Mouse (Mus musculus) lung, postnatal 14 days (tissue): ENCODE measurements around the gene Sugp2.
A peak's percentile ranks its signal among the peaks of the same experiment; 100 is the strongest.

ENCODE experiments used
- DNase-seq: peaks from one replicate; pipeline ENCODE4 v3.0.0; 2021

Sugp2 gene

DNA sequence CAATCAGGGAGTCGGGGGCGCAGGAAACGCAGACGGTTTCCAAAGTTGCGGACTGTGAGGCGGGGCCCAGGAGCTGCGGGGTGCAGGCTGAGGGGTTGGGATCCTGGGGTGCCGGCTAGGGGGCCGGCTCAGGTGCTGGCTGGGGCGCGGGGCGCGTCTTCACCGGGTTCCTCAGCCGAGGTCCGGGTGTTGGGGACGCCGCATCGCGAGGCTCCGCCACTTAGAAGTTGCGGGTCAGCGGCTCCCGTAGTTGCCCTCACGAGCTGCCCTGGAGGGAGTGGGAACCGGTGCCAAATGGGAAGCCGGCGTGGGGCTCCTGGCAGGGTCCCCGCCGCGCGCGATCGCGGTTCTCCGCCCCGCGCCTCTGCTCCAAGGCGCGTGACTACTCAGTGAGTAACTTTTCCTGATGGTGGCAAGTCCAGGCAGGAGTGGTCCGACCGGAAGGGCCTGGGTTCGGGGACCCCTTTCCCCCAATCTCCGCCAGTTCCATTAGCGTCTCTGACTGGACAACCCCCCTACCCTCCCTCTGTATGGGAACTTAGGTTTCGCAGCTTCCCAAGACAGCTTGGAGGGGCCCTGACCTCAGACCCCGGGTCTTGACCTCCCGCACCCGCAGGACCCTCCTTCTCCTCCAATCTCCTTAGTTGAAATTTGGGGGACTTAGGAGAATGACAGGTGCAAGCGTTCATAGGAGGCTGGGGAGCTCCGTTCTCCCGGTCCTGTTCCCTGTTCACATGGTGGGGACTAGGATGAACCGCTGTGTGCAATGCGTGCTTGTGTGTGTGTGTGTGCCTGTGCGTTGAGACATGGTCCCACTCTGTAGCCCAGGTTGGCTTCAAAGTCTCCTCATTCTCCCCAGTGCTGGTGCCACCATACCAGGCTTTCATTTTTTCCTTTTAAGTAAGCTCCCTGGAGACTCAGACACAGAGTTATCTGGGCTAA, 49.4 kb downstream of the Sugp2 start:
- peak; percentile 41 for DNase-seq

DNA sequence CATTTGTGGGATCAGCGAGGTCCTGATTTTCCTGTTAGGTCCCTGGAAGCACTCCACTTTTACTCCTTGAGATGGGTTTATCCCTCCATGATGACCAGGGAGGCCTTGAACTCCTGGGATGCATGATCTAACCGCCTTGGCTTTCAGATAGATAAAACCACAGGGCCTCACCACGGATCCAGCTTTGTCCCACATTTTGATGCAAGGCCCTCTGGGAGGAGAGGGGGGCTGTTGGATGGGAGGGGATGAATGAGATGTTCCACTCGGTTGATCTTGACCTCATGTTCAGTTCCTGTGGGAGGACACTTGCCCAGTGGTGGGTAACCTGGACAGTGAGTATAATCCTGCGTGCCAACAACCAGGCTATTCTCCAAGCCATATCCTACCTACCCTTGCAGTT, 50.4 kb downstream of the Sugp2 start:
- DNase-seq, result no peak

DNA sequence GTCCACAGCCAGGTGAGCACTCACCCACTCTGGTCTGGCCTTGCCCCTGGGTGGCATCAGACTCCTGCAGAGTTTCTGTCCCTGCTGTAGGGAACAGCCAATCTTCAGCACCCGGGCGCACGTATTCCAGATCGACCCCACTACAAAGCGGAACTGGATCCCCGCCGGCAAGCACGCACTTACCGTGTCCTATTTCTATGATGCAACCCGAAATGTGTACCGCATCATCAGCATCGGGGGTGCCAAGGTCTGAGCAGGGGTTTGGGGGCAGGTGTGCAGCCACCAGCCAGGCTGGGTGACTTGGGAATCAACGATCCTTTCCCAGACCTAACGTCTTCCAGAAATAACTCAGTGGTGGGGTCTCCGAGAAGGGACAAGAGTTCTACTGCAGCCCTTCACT, 51.3 kb downstream of the Sugp2 start:
- DNase-seq, result no peak

DNA sequence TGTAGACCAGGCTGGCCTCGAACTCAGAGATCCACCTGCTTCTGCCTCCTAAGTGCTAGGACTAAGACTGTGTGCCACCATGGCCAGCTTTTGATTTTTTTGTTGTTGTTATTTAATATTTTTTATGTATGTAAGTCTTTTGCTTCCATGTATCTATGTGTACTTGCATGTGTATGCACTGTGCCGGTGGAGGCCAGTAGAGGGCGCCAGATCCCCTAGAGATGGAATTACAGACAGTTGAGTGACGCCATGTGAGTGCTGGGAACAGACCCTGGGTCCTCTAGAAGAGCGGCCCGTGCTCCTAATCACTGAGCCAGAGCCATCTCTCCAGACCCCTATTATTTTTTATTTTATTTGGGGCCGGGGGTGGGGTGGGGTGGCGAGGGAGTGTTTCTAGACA, 52.7 kb downstream of the Sugp2 start:
- no peak for DNase-seq

DNA sequence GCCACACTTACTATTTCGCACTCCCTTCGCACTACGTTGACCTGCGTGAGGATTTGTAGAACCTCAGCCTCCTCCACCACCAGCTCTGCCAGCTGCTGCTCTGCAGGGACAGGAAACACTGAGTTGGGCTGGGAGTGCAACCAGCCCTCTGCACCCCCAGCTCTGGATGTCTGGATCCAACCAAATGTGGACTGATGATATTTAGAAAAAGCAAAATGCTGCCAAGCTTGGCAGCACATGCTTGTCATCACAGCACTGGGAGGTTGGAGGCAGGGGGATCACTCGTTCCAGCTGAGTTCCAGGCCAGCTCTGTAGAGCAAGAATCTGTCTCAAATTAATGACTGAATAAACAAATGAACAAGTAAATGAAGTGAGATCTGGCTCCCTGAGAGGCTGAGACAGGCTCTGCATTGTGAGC, 60.0 kb downstream of the Sugp2 start:
- DNase-seq, result peak; percentile 54

DNA sequence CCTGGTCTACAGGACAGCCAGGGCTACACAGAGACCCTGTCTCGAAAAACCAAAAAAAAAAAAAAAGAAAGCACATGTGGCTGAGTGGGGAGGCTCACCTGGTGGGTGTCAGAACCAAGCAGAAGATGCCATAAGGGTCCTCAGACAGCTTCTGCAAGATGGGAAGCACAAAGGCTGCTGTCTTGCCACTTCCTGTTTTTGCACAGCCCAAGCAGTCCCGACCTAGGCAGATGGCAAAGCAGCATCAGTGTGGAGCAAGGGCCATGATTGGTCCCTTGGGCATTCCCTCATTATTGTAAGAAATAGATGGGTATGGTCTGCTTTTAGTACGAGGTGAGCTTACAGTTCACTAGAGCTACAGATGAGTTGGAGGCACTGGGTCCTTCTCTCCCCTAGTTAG, 66.9 kb downstream of the Sugp2 start:
- DNase-seq, result no peak

DNA sequence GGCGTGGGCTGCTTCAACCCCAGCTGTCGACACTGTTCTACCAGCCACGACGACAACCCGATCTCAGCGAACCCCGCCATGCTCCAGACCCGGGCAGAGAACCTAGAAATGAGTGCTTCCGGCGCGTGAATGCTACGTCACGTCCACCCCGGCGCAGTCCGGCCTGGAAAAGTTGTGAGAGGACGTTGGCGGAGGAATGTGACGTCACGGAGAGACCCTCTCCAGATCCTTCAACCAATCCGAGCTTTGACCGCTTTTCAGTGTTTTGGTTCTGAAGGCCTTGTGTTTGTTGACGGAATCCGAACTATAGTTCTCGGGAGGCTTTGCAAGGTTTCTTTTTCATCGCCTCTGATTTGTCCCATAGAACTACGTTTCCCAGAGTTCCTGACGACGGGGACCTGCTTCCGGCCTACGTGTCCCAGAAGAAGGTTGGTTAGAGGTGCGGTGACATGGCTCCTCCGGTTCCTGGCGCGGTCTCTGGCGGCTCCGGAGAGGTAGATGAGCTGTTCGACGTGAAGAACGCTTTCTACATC, 68.4 kb downstream of the Sugp2 start, which contains the start of the genes Ddx49 and Cope:
TSS of gene Ddx49 (minus strand) at position 132 of the 533 bp plus-strand sequence.
TSS of gene Cope (plus strand) at position 161 of the 533 bp plus-strand sequence.
- peak; percentile 93 for DNase-seq

DNA sequence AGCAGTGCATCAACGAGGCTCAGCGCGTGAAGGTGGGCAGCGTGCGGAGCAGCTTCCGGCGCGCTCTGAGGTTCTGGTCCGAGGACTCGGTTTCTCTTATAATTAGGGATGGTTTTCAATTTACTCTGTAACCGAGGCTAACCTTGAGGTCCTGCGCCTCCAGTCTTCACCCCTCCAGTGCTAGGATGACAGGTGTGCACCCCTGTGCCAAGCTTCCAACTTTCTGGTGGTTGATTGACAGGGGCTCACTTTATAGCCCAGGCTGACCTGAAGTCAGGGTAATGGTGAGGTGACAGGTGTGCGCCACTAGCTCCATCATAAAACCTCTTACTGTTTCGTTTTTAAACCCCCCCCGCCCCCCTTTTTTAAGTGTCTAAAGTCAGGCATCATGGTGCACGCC, 68.9 kb downstream of the Sugp2 start:
- no peak for DNase-seq

DNA sequence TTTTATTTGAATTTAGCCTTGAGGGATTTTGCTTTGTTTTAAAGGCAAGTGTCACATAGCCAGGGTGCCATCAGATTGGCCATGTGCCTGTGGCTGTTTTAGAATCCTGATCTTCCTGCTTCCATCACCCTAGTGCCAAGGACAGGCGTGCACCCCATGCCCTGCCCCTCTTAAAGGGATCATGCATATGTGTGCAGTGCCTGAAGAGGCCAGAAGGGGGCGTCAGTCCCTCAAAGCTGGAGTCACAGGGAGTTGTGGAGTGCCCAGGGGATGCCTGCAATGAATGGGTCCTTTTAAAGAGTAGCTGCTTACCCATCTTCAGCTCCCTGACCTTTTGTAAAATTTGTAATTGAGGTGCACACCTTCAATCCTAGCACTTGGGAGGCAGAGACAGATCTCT, 75.3 kb downstream of the Sugp2 start:
- no peak for DNase-seq

DNA sequence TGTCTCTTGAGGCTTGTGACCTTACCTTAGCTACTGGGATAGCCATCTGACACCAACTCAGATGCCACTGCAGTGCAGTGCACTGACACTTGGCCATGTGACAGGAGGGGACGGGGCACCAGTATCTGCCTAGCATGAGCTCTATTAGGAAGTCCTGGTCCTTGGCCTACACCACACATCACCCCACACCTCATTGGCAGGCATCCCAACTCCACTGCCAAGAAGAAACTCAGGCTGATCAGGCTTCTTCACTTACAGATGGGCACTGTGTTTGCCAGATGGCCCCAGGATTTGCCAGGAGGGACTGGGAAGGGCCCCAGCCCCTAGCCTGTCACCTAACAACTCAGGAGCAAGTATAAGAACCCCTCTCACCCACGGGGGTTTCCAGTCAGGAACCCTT, 79.4 kb downstream of the Sugp2 start:
- DNase-seq, result no peak

DNA sequence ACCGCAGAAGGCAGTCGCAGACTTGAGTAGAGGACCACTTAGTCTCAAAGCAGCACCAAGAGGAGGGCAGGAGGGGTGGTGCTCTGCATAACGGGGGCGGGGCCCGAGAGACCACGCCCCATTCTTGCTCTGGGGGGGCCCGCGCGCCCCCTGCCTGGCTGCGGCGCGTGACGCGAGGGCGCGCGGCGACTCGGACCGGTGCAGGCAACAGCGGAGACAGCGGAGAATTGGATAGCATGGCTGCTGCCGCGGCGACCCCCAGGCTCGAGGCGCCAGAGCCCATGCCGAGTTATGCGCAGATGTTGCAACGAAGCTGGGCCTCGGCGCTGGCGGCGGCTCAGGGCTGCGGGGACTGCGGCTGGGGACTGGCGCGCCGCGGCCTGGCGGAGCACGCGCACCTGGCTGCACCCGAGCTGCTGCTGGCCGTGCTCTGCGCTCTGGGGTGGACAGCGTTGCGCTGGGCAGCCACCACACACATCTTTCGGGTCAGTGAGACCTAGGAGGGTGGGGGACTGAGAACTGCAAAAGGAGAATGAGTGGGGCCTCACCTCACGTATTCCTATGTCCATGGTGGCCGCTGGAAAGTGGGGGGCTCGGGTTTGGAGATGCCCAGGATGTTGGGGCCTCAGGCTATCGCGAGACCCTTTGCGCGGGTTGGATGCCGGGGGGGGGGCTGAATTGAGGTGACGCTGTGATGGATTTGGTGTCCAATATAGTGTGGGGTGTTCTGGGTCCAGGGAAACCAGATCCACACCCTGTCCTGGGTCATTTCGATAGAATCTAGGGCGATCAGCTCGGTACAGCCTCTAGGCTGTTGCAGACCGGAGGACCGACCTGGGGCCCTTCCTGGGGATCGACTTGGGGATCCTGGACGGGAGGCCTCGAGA, 81.8 kb downstream of the Sugp2 start, which contains the start of gene Cers1:
TSS of gene Cers1 (plus strand) at position 152 of the 887 bp plus-strand sequence.
- peak; percentile 59 for DNase-seq

DNA sequence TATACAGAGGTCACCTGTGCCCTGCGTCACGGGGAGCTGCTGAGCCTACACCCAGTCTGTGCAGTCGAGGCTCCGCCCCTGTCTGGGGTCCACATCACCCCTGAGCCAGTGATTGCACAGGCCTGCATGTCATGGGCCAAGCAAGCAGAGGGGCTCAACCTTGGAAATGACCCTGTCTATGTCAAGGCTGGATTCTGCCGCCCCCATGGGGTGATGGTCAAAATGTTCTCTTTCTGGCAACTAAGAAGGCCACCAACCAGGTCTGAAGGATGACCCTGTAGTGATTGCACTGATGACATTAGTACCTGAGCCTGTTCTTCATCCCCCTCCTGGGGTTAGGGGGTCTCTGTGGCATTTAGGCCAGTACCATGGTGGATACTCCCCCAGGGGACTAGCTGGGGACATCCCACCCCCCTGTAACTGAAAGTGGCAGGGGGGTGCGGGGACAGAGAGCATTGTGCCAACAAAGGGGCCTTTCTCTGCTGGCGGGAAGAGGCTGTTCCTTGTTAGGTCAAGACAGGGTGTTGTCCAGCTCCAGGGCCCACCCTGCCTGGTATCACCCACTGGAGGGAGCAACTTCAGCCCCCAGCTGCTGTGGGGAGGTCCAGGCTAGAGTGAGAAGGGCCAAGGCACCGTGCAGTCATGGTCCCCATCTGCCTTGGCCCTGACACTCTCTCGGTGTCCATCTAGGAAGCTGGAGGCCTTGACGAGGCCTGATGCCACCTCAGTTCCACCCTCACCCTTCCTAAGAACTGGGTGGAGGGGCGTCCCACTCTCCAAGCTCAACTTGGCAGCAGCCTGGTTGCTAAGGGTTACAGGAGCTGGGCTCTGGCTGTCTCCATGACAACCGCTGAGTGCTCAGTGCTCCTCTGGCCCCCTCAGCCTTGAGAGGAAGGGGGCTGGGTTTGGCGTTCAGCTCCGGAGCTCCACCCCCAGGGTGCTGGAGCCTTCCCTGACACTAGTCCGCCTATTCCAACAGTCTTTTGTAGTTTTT, 82.8 kb downstream of the Sugp2 start:
- DNase-seq, result peak; percentile 31

DNA sequence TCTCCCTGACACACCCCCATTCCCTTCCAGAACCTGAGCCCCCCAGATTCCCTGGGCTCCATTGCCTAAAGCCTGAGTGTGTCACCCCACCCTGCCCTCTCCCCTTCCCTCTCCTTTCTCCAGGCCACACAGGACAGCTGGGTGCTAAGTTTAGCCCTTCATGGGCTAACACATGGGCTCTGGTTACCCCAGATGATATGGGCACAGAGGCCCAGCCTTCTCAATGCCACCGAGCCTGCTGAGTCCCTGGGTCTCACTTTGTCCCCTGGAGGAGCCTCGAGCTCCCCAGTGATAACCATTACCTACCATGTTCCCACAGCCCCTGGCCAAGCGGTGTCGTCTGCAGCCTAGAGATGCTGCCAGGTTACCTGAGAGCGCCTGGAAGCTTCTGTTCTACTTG, 83.8 kb downstream of the Sugp2 start:
- DNase-seq, result no peak

DNA sequence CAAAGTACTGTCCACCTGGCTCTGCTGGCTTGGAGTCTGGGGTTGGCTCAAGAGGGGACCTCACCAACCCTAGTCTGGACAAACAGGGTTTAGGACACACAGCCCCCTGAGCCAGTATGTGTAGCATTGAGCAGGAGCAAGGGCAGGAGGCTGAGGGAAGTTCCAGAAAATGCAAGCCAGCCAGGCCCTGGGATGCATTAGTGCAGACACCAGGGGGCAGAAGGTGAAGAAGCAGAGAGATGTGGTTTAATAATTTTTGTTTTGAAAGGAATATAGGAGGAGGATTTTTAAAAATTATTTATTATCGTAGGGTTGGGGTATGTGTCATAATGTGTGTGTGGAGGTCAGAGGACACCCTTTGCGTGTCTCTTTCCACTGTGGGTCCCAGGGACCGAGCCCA, 89.7 kb downstream of the Sugp2 start:
- no peak for DNase-seq

DNA sequence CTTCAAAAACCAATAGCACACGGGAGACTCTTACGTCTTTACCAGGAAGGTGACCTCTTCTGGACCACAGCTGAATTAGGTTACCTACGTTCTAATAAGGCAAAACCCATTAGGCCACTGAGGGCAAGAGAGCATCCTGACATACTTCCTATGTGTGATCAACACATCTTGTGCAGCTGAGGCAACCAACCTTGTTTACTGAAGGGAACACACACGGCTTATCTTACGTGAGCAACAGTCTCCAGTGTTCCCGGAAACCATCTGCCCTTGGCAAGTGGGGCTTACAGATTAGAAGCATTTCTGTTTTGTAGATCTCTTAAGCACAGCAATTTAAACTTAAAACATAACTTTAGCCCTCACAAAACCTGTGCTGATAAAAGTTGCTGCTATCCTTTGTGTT, 93.5 kb downstream of the Sugp2 start:
- no peak for DNase-seq

DNA sequence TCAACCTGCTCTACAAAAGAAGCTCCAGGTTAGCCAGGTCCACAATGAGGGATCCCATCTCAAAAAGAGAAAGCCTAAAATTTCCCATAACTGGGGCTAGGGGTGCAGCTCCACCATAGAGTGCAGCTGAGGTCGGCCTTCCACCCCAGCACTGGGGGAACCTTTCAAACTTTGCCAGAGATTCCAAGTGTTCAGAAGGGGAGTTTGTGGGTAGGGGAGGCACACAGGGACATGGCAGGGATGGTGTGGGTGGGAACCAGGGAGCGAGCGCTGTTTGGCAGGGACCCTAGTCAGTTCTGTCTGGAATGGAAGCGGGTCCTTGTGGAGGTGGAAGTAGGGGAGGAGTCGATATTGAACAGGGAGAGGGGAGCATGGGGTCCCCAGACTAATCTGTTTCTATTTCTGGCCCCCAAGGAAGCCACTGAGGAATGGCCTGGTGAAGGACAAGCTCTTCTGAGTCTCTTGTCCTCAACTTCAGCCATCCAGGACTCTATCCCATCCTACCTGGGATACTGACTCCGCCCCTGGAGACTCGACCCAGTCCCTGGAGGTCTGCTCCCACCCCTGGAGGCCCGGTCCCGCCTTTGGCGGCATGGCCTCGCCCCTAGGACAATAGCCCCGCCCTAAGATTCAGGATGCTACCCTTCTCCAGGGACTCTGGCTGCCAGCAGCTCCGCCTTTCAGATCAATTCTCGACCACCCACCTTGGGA, 95.3 kb downstream of the Sugp2 start, which contains the start of gene Gdf1:
TSS of gene Gdf1 (plus strand) at position 694 of the 711 bp plus-strand sequence.
- no peak for DNase-seq
